Mouse (Mus musculus): Measurements from ENCODE around the gene Ms4a4b. TPM values are rescaled to one million over a fixed set of nuclear protein-coding genes. Genes with fewer than 3 reads are reported as not detected.
"Not testable (repeated sequence)": the region's sequence is repeated elsewhere in the genome, so short reads cannot be mapped to it uniquely, and the experiment has no call there.

Ms4a4b gene
- polyA plus RNA-seq, 1 experiment: not detected

- Histone ChIP-seq H3K79me2 (ENCODE audit: control insufficient read depth, insufficient read depth) (no peaks in the 10 kb centered on the region), H3K79me3 (ENCODE audit: low read depth) (no peaks in the 10 kb centered on the region), H3K36me3 (ENCODE audit: control insufficient read depth, insufficient read depth) (no peaks in the 10 kb centered on the region), H3K4me3 (ENCODE audit: insufficient read depth, poor library complexity, severe bottlenecking) (no peak overlapping the region), H3K27me3 (ENCODE audit: control insufficient read depth, insufficient read depth, insufficient read length) (no peaks in the 10 kb centered on the region), H3ac (ENCODE audit: control insufficient read depth, insufficient read length, low read depth) (no peak overlapping the region)
- TF ChIP-seq CEBPB (IDR thresholded peaks at IDR 0.05; ENCODE audit: low read depth) (no peak), USF1 (IDR thresholded peaks at IDR 0.05; ENCODE audit: low read depth) (no peak), MYOG (IDR thresholded peaks at IDR 0.05; ENCODE audit: control insufficient read depth, extremely low read depth, insufficient read length) (no peak), CTCF (IDR thresholded peaks at IDR 0.05; ENCODE audit: control insufficient read depth, insufficient read depth, insufficient read length) (no peak)
Observed at GRCm38 (mm10) chr19:11414084-11414483, 29.3 kb upstream of the Ms4a4b start.

DNA sequence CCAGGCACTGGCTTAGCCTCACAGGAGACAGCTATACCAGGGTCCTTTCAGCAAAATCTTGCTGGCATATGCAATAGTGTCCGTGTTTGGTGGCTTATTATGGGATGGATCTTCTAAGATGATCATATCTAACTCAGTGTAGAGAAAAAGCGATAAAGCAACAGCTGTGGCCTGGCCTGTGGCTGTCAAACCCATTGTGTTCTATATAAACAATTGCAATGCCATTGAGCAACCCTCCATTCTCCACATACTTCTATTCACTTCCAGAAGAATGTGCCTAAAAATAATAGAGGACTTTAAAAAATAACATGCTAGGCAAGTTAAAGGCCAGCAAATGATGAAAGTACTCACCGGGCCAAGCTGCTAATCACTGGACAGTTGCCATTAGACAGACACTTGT is 27.8 kb upstream of the Ms4a4b start:
- TF ChIP-seq CTCF (IDR thresholded peaks at IDR 0.05; ENCODE audit: control insufficient read depth, insufficient read depth, insufficient read length): no peak
- no peak for TF ChIP-seq MAX (IDR thresholded peaks at IDR 0.05)
- TF ChIP-seq FOSL1 (IDR thresholded peaks at IDR 0.05; ENCODE audit: insufficient read depth, low read length, poor library complexity, severe bottlenecking): no peak
- TF ChIP-seq MYOD1 (IDR thresholded peaks at IDR 0.05; ENCODE audit: control insufficient read depth, insufficient read length, low read depth): no peak
- no peak for TF ChIP-seq MYOG (IDR thresholded peaks at IDR 0.05; ENCODE audit: control insufficient read depth, extremely low read depth, insufficient read length)
- no peak for TF ChIP-seq CEBPB (IDR thresholded peaks at IDR 0.05; ENCODE audit: low read depth)
- Histone ChIP-seq H3K79me2 (ENCODE audit: control insufficient read depth, insufficient read depth) (no peaks in the 10 kb centered on the region), H3K4me3 (ENCODE audit: insufficient read depth, poor library complexity, severe bottlenecking) (no peak overlapping the region), H3K36me3 (ENCODE audit: control insufficient read depth, insufficient read depth) (no peaks in the 10 kb centered on the region), H3ac (ENCODE audit: control insufficient read depth, insufficient read length, low read depth) (no peak overlapping the region), H3K79me3 (ENCODE audit: low read depth) (no peaks in the 10 kb centered on the region), H3K27me3 (ENCODE audit: control insufficient read depth, insufficient read depth, insufficient read length) (no peaks in the 10 kb centered on the region)

GRCm38 (mm10) chr19:11418865-11419264 is 24.5 kb upstream of the Ms4a4b start:
- H3K79me2 ChIP-seq (ENCODE audit: control insufficient read depth, insufficient read depth); H3K36me3 ChIP-seq (ENCODE audit: control insufficient read depth, insufficient read depth); H3ac ChIP-seq (ENCODE audit: control insufficient read depth, insufficient read length, low read depth); H3K4me3 ChIP-seq (ENCODE audit: insufficient read depth, poor library complexity, severe bottlenecking); H3K27me3 ChIP-seq (ENCODE audit: control insufficient read depth, insufficient read depth, insufficient read length); H3K79me3 ChIP-seq (ENCODE audit: low read depth): not testable (repeated sequence)

- H3K79me2 ChIP-seq (ENCODE audit: control insufficient read depth, insufficient read depth); H3K27me3 ChIP-seq (ENCODE audit: control insufficient read depth, insufficient read depth, insufficient read length); H3ac ChIP-seq (ENCODE audit: control insufficient read depth, insufficient read length, low read depth); H3K4me3 ChIP-seq (ENCODE audit: insufficient read depth, poor library complexity, severe bottlenecking); H3K36me3 ChIP-seq (ENCODE audit: control insufficient read depth, insufficient read depth); H3K79me3 ChIP-seq (ENCODE audit: low read depth): not testable (repeated sequence)
Observed at GRCm38 (mm10) chr19:11431209-11431608, 12.1 kb upstream of the Ms4a4b start.

DNA sequence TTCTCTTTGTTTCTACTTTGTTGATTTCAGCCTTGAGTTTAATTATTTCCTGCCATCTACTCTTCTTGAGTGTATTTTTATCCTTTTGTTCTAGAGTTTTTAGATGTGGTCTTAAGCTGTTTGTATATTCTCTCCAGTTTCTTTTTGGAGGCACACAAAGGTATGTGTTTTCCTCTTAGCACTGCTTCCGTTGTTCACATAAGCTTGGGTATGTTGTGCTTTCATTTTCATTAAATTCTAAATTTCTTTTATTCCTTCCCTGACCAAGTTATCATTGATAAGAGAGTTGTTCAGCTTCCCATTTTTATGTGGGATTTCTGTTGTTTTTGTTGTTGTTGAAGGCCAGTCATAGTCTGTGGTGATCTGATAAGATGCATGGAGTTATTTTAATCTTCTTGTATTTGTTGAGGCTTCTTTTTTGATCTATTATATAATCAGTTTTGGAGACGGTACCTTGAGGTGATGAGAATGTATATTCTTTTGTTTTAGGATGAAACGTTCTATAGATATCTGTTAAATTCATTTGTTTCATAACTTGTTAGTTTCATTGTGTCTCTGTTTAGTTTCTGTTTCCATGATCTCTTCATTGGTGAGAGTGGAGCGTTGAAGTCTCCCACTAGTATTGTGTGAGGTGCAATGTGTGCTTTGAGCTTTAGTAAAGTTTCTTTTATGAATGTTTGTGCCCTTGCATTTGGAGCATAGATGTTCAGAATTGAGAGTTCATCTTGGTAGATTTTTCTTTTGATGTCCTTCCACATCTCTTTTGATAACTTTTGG is 8.1 kb upstream of the Ms4a4b start:
- Histone ChIP-seq H3K79me3 (ENCODE audit: low read depth) (no peaks in the 10 kb centered on the region), H3ac (ENCODE audit: control insufficient read depth, insufficient read length, low read depth) (no peak overlapping the region), H3K79me2 (ENCODE audit: control insufficient read depth, insufficient read depth) (no peaks in the 10 kb centered on the region), H3K27me3 (ENCODE audit: control insufficient read depth, insufficient read depth, insufficient read length) (no peaks in the 10 kb centered on the region), H3K36me3 (ENCODE audit: control insufficient read depth, insufficient read depth) (no peaks in the 10 kb centered on the region), H3K4me3 (ENCODE audit: insufficient read depth, poor library complexity, severe bottlenecking) (no peak overlapping the region)
- TF ChIP-seq FOSL1 (IDR thresholded peaks at IDR 0.05; ENCODE audit: insufficient read depth, low read length, poor library complexity, severe bottlenecking) (no peak), CTCF (IDR thresholded peaks at IDR 0.05; ENCODE audit: control insufficient read depth, insufficient read depth, insufficient read length) (no peak), USF1 (IDR thresholded peaks at IDR 0.05; ENCODE audit: low read depth) (no peak), MAX (IDR thresholded peaks at IDR 0.05) (no peak), CEBPB (IDR thresholded peaks at IDR 0.05; ENCODE audit: low read depth) (no peak), MYOD1 (IDR thresholded peaks at IDR 0.05; ENCODE audit: control insufficient read depth, insufficient read length, low read depth) (no peak), MYOG (IDR thresholded peaks at IDR 0.05; ENCODE audit: control insufficient read depth, extremely low read depth, insufficient read length) (no peak)

DNA sequence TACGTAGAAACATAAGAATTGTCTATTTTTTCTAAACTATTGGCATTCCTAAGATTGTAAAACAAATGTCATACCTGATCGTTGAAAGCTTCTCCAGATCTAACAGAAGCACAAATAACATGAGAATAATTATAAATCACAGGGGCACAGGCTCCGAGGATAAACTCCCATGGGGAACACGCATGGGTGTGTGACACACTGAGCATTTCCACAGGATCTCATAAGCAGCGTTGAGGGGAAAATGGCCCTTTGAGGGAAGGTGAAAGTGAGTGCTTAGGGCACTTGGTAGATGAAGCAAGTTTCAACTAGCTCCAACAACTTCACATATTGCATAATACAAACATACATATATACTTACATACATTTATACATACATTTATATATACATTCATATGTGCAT is 611 bp downstream of the Ms4a4b start:
- H3K79me2 ChIP-seq (ENCODE audit: control insufficient read depth, insufficient read depth): no peaks in the 10 kb centered on the region
- no peaks in the 10 kb centered on the region for H3K79me3 ChIP-seq (ENCODE audit: low read depth)
- no peak overlapping the region for H3ac ChIP-seq (ENCODE audit: control insufficient read depth, insufficient read length, low read depth)
- TF ChIP-seq MYOD1 (IDR thresholded peaks at IDR 0.05; ENCODE audit: control insufficient read depth, insufficient read length, low read depth): no peak
- no peak for TF ChIP-seq MAX (IDR thresholded peaks at IDR 0.05)
- no peak overlapping the region for H3K4me3 ChIP-seq (ENCODE audit: insufficient read depth, poor library complexity, severe bottlenecking)
- H3K36me3 ChIP-seq (ENCODE audit: control insufficient read depth, insufficient read depth): no peaks in the 10 kb centered on the region
- no peaks in the 10 kb centered on the region for H3K27me3 ChIP-seq (ENCODE audit: control insufficient read depth, insufficient read depth, insufficient read length)
